Mouse (Mus musculus) macrophage (primary cell): ENCODE results near the gene Olfr1276. TPM values are rescaled to one million over a fixed set of nuclear protein-coding genes. Genes with fewer than 3 reads are reported as not detected.

Experiments used
- H3K27ac ChIP-seq: fragments of 350-480 bp; formaldehyde crosslinking; 2 replicates; pipeline ENCODE4 v1.9.0; 2021
- H3K36me3 ChIP-seq: fragments of 350-480 bp; formaldehyde crosslinking; 2 replicates; pipeline ENCODE4 v1.9.0; 2021; ENCODE audit errors: inconsistent target
- H3K4me3 ChIP-seq: fragments of 350-480 bp; formaldehyde crosslinking; 2 replicates; pipeline ENCODE4 v1.9.0; 2021; ENCODE audit errors: inconsistent target
- H3K79me2 ChIP-seq: fragments of 350-480 bp; formaldehyde crosslinking; 2 replicates; pipeline ENCODE4 v1.9.0; 2021; ENCODE audit errors: inconsistent target
- WGBS: methylation state at CpG from one replicate; pipeline ENCODE4 v1.1.7; 2026; ENCODE audit warnings: inconsistent platforms; ENCODE audit not compliant: missing documents; 5-methylcytosine and 5-hydroxymethylcytosine counted together
- polyA plus RNA-seq: library from polyadenylated mRNA; stranded (reverse); fragments of 250-400 nt; gene quantifications from 3 replicates; pipeline ENCODE4 v1.2.4, GENCODE M21; 2018; ENCODE audit warnings: inconsistent platforms
- total RNA-seq, 78 experiments: library from RNA; depleted of rRNA; stranded (reverse); fragments of 250-400 nt; gene quantifications; 1 replicate in 9 of 78; 2 replicates in 24 of 78; 3 replicates in 43 of 78; 4 replicates in 2 of 78; pipeline ENCODE4 v1.2.4; 2018; ENCODE audit warnings: inconsistent platforms in 56 of 78

The Olfr1276 gene
- not detected for total RNA-seq (2018; cell fraction: chromatin; rRNA removed)
- total RNA-seq (2018; cell fraction: cytosol; rRNA removed), result not detected
- not detected for total RNA-seq (2018; cell fraction: nucleus; rRNA removed)
- polyA plus RNA-seq, result not detected in 3 replicates

DNA sequence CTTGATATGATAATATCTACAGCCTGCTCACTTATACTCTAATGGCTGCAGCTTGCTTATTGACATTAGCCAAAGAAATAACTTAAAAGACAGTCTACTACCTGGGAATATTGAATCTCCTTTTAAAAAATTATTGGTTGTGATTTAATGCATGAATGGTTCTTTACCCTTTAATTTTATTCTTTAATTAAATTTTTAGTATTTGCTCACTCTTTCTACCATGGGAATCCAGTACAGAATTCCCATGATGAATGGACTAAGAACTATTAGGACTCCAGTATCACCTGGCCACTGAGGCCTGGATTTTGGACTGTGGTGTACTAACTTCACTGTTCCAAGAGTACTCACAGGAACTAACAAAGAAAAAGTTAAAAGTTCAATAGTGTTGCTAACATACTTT lies at the start of gene Olfr1276:
Gene Olfr1276, plus strand, starts transcription at position 301 of the 400 bp plus-strand sequence.
- no peak within 1 kb of the TSS for H3K27ac ChIP-seq
- H3K79me2 ChIP-seq, result no peaks in the 10 kb centered on the region
- no peak within 1 kb of the TSS for H3K4me3 ChIP-seq
- no peaks in the 10 kb centered on the region for H3K36me3 ChIP-seq

GRCm38 (mm10) chr2:111229502-111229901 lies 24.8 kb upstream of the Olfr1276 start, which contains the start of gene 4930430A15Rik:
Gene 4930430A15Rik (minus strand): TSS chr2:111229602.
- H3K36me3 ChIP-seq, result no peaks in the 10 kb centered on the region
- no peaks in the 10 kb centered on the region for H3K79me2 ChIP-seq
- no peak within 1 kb of the TSS for H3K4me3 ChIP-seq
- no peak within 1 kb of the TSS for H3K27ac ChIP-seq
- WGBS, result 86% methylated on average over 6 of the region's 6 CpGs

DNA sequence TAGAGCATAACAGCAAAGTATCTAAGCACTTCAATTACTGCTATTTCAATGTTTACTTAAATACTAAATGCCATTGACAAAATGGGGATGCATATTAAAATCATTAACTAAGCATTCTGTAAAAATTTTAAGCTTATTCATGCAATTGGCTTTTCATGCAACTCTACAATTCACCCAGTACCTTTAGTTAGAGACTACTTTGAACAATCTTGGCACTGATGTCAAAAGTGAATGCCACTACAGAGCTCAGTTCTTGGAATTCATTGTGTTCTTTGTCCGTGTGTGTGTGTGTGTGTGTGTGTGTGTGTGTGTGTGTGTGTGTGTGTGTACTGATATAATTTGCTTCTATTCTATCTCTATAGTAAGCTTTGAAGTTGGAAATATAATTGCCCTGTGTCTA lies 19.1 kb upstream of the Olfr1276 start, which contains the start of gene Olfr1275:
Gene Olfr1275, minus strand, starts transcription at position 101 of the 400 bp plus-strand sequence.
- no peak within 1 kb of the TSS for H3K4me3 ChIP-seq
- no peaks in the 10 kb centered on the region for H3K36me3 ChIP-seq
- H3K27ac ChIP-seq, result no peak within 1 kb of the TSS
- WGBS, result 80% methylated on average over 1 of the region's 1 CpGs
- H3K79me2 ChIP-seq, result no peaks in the 10 kb centered on the region

GRCm38 (mm10) chr2:111274006-111274405 lies 19.7 kb downstream of the Olfr1276 start, which contains the start of gene Olfr1277:
Gene Olfr1277 (minus strand): TSS chr2:111274106.
- 71% methylated on average over 2 of the region's 2 CpGs for WGBS
- H3K36me3 ChIP-seq, result no peaks in the 10 kb centered on the region
- H3K27ac ChIP-seq, result no peak within 1 kb of the TSS
- no peak within 1 kb of the TSS for H3K4me3 ChIP-seq
- H3K79me2 ChIP-seq, result no peaks in the 10 kb centered on the region

GRCm38 (mm10) chr2:111289836-111290235 lies 35.5 kb downstream of the Olfr1276 start, which contains the start of gene Olfr1278:
Gene Olfr1278 (plus strand): TSS chr2:111290136.
- no peak within 1 kb of the TSS for H3K27ac ChIP-seq
- no peaks in the 10 kb centered on the region for H3K36me3 ChIP-seq
- no peaks in the 10 kb centered on the region for H3K79me2 ChIP-seq
- H3K4me3 ChIP-seq, result no peak within 1 kb of the TSS

DNA sequence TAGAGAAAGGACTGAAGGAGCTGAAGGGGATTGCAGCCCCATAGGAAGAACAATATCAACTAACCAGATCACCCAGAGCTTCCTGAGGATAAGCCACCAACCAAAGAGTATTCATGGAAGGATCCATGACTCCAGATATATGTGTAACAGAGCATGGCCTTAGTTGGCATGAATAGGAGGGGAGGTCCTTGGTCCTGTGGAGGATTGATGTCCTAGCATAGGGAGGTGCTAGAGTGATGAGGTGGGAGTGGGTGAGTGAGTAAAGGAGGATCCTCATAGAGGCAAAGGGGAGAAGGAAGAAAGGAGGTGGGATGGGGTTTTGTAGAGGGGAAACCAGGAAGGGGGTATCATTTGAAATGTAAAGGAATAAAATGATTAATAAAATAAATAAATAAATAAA lies 44.2 kb downstream of the Olfr1276 start:
- Histone ChIP-seq H3K4me3 (no peak overlapping the region), H3K36me3 (no peaks in the 10 kb centered on the region), H3K27ac (no peak overlapping the region), H3K79me2 (no peaks in the 10 kb centered on the region)

DNA sequence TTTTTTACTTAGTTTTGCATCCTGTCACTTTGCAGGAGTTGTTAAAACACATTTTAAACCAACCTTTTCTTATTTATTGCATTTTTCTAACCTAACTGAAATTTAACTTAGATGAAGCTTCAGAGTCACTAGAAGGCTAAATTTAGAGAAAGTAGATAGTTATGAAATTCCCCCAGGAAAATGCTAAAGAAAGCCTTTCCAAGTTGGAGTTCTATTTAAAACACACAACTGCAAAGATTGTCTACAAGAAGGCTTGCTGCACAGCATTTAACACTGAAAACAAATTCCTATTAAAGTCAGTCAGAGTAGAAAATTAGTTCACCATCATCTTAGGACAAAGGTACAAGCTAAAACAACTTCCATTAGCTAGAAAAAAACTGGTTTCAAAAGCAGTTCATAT lies 46.1 kb downstream of the Olfr1276 start, which contains the start of gene Olfr1279:
Gene Olfr1279, plus strand, starts transcription at position 262 of the 400 bp plus-strand sequence.
- no peaks in the 10 kb centered on the region for H3K36me3 ChIP-seq
- no peaks in the 10 kb centered on the region for H3K79me2 ChIP-seq
- no peak within 1 kb of the TSS for H3K4me3 ChIP-seq
- H3K27ac ChIP-seq, result no peak within 1 kb of the TSS

Other genes with a start within 250 kb of the Olfr1276 start
- not detected in 3 replicates for gene Gm13941, start 148.5 kb upstream of the Olfr1276 start, polyA plus RNA-seq
- not detected in 3 replicates for gene Gm15130, start 101.6 kb upstream of the Olfr1276 start, polyA plus RNA-seq
- gene 4930430A15Rik, start 24.9 kb upstream of the Olfr1276 start, polyA plus RNA-seq, result not detected in 3 replicates
- not detected in 3 replicates for gene Olfr1275, start 19.2 kb upstream of the Olfr1276 start, polyA plus RNA-seq
- not detected in 3 replicates for gene Olfr1277, start 19.6 kb downstream of the Olfr1276 start, polyA plus RNA-seq
- not detected in 3 replicates for gene Olfr1278, start 35.6 kb downstream of the Olfr1276 start, polyA plus RNA-seq
- not detected in 3 replicates for gene Olfr1279, start 46.1 kb downstream of the Olfr1276 start, polyA plus RNA-seq
- not detected in 3 replicates for gene Olfr1280, start 59.5 kb downstream of the Olfr1276 start, polyA plus RNA-seq
- gene Olfr1281, start 72.0 kb downstream of the Olfr1276 start, polyA plus RNA-seq, result not detected in 3 replicates
- gene Olfr1282, start 81.6 kb downstream of the Olfr1276 start, polyA plus RNA-seq, result not detected in 3 replicates
- not detected in 3 replicates for gene Olfr1283, start 112.3 kb downstream of the Olfr1276 start, polyA plus RNA-seq
- gene Olfr1284, start 121.0 kb downstream of the Olfr1276 start, polyA plus RNA-seq, result not detected in 3 replicates
- not detected in 3 replicates for gene Olfr1286, start 168.6 kb downstream of the Olfr1276 start, polyA plus RNA-seq
- not detected in 3 replicates for gene Olfr1287, start 194.6 kb downstream of the Olfr1276 start, polyA plus RNA-seq
- gene Olfr1288, start 219.6 kb downstream of the Olfr1276 start, polyA plus RNA-seq, result not detected in 3 replicates
- gene Olfr1289, start 226.3 kb downstream of the Olfr1276 start, polyA plus RNA-seq, result not detected in 3 replicates
- gene Olfr1290, start 239.3 kb downstream of the Olfr1276 start, polyA plus RNA-seq, result not detected in 3 replicates
- gene Olfr1291-ps1, start 242.7 kb downstream of the Olfr1276 start, polyA plus RNA-seq, result not detected in 3 replicates